ENCODE assay signal across 8 mouse cellular contexts in the genomic region with DNA sequence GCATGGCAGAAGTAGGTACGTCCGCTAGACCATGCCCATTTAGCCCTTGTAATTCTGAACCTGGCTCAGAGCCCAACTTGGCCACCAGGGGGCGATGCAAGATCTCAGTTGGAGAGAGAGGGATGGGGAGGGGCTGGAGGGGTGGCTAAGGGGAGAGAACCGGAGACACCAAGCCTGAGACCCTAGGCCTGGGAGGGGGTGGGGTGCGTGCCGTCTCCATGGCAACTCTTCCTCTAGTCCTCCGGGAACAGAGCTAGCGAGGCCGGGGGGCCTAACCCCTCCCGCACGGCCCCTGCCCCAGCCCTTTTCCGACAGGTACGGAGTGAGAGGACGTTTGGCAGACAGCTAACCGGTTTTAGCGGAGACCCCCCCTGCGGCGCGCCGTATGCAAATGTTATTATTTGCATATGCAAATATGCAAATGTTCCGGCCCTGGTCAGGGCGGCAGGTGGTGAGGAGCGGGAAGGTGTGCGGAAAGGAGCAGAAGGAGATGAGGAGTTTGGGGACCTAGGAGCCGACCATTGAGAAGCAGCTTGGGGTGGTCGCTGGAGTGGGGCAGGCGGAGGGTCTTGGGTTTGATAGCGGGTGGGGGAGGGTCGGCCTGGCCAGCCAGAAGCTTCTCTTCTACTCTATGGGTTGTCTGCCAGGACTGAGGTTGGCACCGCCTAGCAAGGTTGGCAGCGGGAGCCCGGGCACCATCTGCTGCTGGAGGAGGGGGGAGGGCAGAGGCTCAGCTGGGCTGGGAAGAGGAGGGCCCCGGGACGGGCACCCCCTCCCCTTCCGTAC. TPM values are rescaled to one million over a fixed set of nuclear protein-coding genes. Genes with fewer than 3 reads are reported as not detected.
A peak's percentile ranks its signal among the peaks of the same experiment; 100 is the strongest.
DNase-seq lines count a peak whose midpoint lies in the region; ATAC-seq lines count a peak whose summit lies in the region.

No protein-coding gene starts in this region.

- peak; percentile 40 for ATAC-seq in intestine, embryonic 16.5 days

- peak overlapping the region; percentile 75 for H3K4me2 ChIP-seq in intestine, embryonic 16.5 days (ENCODE audit: low read depth, low read length)

- no peak overlapping the region; the same call in 1 of the 2 replicates for H3K27ac ChIP-seq in intestine, embryonic 16.5 days (ENCODE audit: low read length)
- H3K27ac ChIP-seq in midbrain, embryonic 10.5 days (replicated peaks): peak overlapping the region; percentile 89

- under 1% methylated on average over 34 of the region's 35 CpGs for WGBS in intestine, embryonic 16.5 days
- under 1% methylated on average over 35 of the region's 35 CpGs for WGBS in midbrain, embryonic 10.5 days

- peak overlapping the region; percentile 46 for H3K4me3 ChIP-seq in intestine, embryonic 16.5 days (ENCODE audit: low read length)
- peak overlapping the region; percentile 61 for H3K4me3 ChIP-seq in midbrain, embryonic 10.5 days

- no peaks in the 10 kb centered on the region for H3K36me3 ChIP-seq in intestine, embryonic 16.5 days (ENCODE audit: control insufficient read depth, insufficient read depth, low read length)
- H3K36me3 ChIP-seq in midbrain, embryonic 10.5 days: no peaks in the 10 kb centered on the region

- H3K9me3 ChIP-seq in intestine, embryonic 16.5 days (ENCODE audit: control insufficient read depth, low read length): no peaks in the 10 kb centered on the region
- H3K9me3 ChIP-seq in midbrain, embryonic 10.5 days (replicated peaks): no peaks in the 10 kb centered on the region

- peak; percentile 82 for DNase-seq in adrenal gland, adult 2 months
- peak; percentile 98 for DNase-seq in embryo, embryonic 10.5 days (ENCODE audit: low spot score)
- peak; percentile 73 to 83 for DNase-seq in gastrocnemius, postnatal 4 days (ENCODE audit: low spot score in 2 of 2)
- DNase-seq in left cerebral cortex, postnatal 25 days (ENCODE audit: low spot score in 2 of 2): peak; percentile 81 to 84
- peak; percentile 97 for DNase-seq in midbrain, embryonic 10.5 days (ENCODE audit: low spot score)
- DNase-seq in right cerebral cortex, postnatal 36 days (ENCODE audit: low spot score in 2 of 2): peak; percentile 69 to 76
- peak; percentile 88 for DNase-seq in yolk sac, embryonic 10.5 days (ENCODE audit: low spot score)

- H3K27me3 ChIP-seq in intestine, embryonic 16.5 days (replicated peaks; ENCODE audit: control insufficient read depth, insufficient read depth, low read length): peaks cover 69% of the 10 kb centered on the region
- H3K27me3 ChIP-seq in midbrain, embryonic 10.5 days (ENCODE audit: low read depth, poor library complexity, severe bottlenecking): peaks cover 88% of the 10 kb centered on the region

- H3K4me1 ChIP-seq in intestine, embryonic 16.5 days (ENCODE audit: control insufficient read depth, insufficient read depth, low read length): peaks cover 45% of the 10 kb centered on the region
- peaks cover 67% of the 10 kb centered on the region for H3K4me1 ChIP-seq in midbrain, embryonic 10.5 days

- intact Hi-C loops in left cerebral cortex, postnatal 25 days (cut with DNase I): loop anchor here (1.0 kb wide), 1 partner anchor 29 kb away; no protein-coding TSS in a partner anchor

- peak overlapping the region; percentile 32; the same call in 1 of the 2 replicates for H3K9ac ChIP-seq in intestine, embryonic 16.5 days (ENCODE audit: low read depth, low read length)

RNA-seq across cellular contexts. Expression of gene Ndufa4l2, which starts 5.5 kb away (rescaled TPM):
- 10 to 100 TPM; 45.8 to 53.5 TPM for total RNA-seq in adrenal gland, adult 2 months (2021)
- 86.0 and 107 TPM in 2 replicates for polyA plus RNA-seq in adrenal gland, adult 2 months (2012; rRNA removed)
- total RNA-seq in gastrocnemius, postnatal 4 days (2021): 10 to 100 TPM; 23.6 to 24.1 TPM
- 64.5 and 64.6 TPM in 2 replicates for polyA plus RNA-seq in intestine, embryonic 16.5 days (2015; fragmentation: Nextera tagmentation; extraction: Ambion mirVana)
- 1 to 10 TPM; 2.9 to 6.7 TPM for total RNA-seq in left cerebral cortex, postnatal 25 days (2021)
- polyA plus RNA-seq in midbrain, embryonic 10.5 days (2016; fragmentation: Nextera tagmentation; extraction: Ambion mirVana): 5.2 and 5.8 TPM in 2 replicates

RNA-seq across cellular contexts. Expression of gene Stac3, which starts 7.8 kb away (rescaled TPM):
- 1 to 10 TPM in 1 of 2 experiments, under 1 TPM in 1; 0.93 to 1.8 TPM for total RNA-seq in adrenal gland, adult 2 months (2021)
- polyA plus RNA-seq in adrenal gland, adult 2 months (2012; rRNA removed): 1.5 and 2.5 TPM in 2 replicates
- 100 to 1,000 TPM; 167 to 205 TPM for total RNA-seq in gastrocnemius, postnatal 4 days (2021)
- polyA plus RNA-seq in intestine, embryonic 16.5 days (2015; fragmentation: Nextera tagmentation; extraction: Ambion mirVana): 0.32 and 0.67 TPM in 2 replicates
- total RNA-seq in left cerebral cortex, postnatal 25 days (2021): 1 to 10 TPM; 4.3 to 5.6 TPM
- 0.52 and 0.62 TPM in 2 replicates for polyA plus RNA-seq in midbrain, embryonic 10.5 days (2016; fragmentation: Nextera tagmentation; extraction: Ambion mirVana)

RNA-seq across cellular contexts. Expression of gene Shmt2, which starts 13.0 kb away (rescaled TPM):
- 10 to 100 TPM; 43.3 to 48.8 TPM for total RNA-seq in adrenal gland, adult 2 months (2021)
- polyA plus RNA-seq in adrenal gland, adult 2 months (2012; rRNA removed): 84.2 and 106 TPM in 2 replicates
- total RNA-seq in gastrocnemius, postnatal 4 days (2021): 10 to 100 TPM; 34.6 to 34.8 TPM
- 146 and 170 TPM in 2 replicates for polyA plus RNA-seq in intestine, embryonic 16.5 days (2015; fragmentation: Nextera tagmentation; extraction: Ambion mirVana)
- 10 to 100 TPM; 25.7 to 29.9 TPM for total RNA-seq in left cerebral cortex, postnatal 25 days (2021)
- polyA plus RNA-seq in midbrain, embryonic 10.5 days (2016; fragmentation: Nextera tagmentation; extraction: Ambion mirVana): 107 and 121 TPM in 2 replicates

RNA-seq across cellular contexts. Expression of gene Nxph4, which starts 25.1 kb away (rescaled TPM):
- total RNA-seq in adrenal gland, adult 2 months (2021): 10 to 100 TPM in 1 of 2 experiments, 1 to 10 TPM in 1; 5.0 to 11.7 TPM
- polyA plus RNA-seq in adrenal gland, adult 2 months (2012; rRNA removed): 7.4 and 7.8 TPM in 2 replicates
- 1 to 10 TPM; 1.9 to 2.2 TPM for total RNA-seq in gastrocnemius, postnatal 4 days (2021)
- 4.3 and 4.4 TPM in 2 replicates for polyA plus RNA-seq in intestine, embryonic 16.5 days (2015; fragmentation: Nextera tagmentation; extraction: Ambion mirVana)
- 1 to 10 TPM; 5.5 to 6.9 TPM for total RNA-seq in left cerebral cortex, postnatal 25 days (2021)
- polyA plus RNA-seq in midbrain, embryonic 10.5 days (2016; fragmentation: Nextera tagmentation; extraction: Ambion mirVana): 19.4 and 27.2 TPM in 2 replicates

Comparison
In these comparisons a context has a peak if more than half of its experiments do, and no peak if none do; other contexts are left out.
1. RNA of gene Stac3, which starts 7.8 kb away (total RNA-seq): 167 to 205 TPM in gastrocnemius, postnatal 4 days; 4.3 to 5.6 TPM in left cerebral cortex, postnatal 25 days and 0.93 to 1.8 TPM in adrenal gland, adult 2 months; every median in the first group is over 10 times any median in the second.
2. Peak in every context shown above with its lines, with median percentiles within 50 percentile points of each other: DNase-seq.